Mouse (Mus musculus) adrenal gland, adult 18-20 months (tissue): ENCODE results near the gene Anp32e. TPM values are rescaled to one million over a fixed set of nuclear protein-coding genes. Genes with fewer than 3 reads are reported as not detected.
"Not testable (repeated sequence)": the region's sequence is repeated elsewhere in the genome, so short reads cannot be mapped to it uniquely, and the experiment has no call there.

Experiments used
- DNase-seq, 2 experiments: peaks; one replicate each; pipeline ENCODE4 v3.0.0; 2021 to 2022; ENCODE audit warnings: low spot score in 2 of 2
- total RNA-seq, 2 experiments: library from RNA; stranded (reverse); gene quantifications; 1 replicate in 1 of 2; 2 replicates in 1 of 2; pipeline ENCODE4 v1.2.3; 2021

Anp32e gene
- total RNA-seq, 2 experiments from 2014 or later, result 92.2 to 101 TPM

GRCm38 (mm10) chr3:95902643-95903042 lies 26.4 kb upstream of the Anp32e start:
- DNase-seq, result no peak

- no peak for DNase-seq
These were observed 25.1 kb upstream of the Anp32e start for GRCm38 (mm10) chr3:95903753-95904502.

- no peak for DNase-seq
These were observed 24.5 kb upstream of the Anp32e start, which contains the start of gene Car14 for GRCm38 (mm10) chr3:95904568-95904967. Gene Car14, minus strand, starts transcription at chr3:95904691.

- DNase-seq, result no peak
These were observed 23.7 kb upstream of the Anp32e start for GRCm38 (mm10) chr3:95905146-95905939.

- DNase-seq, result peak in 1 of 2 experiments; percentile 52
These were observed 23.0 kb upstream of the Anp32e start for GRCm38 (mm10) chr3:95905940-95906492.

- DNase-seq, result peak; percentile 42 to 55
These were observed 22.2 kb upstream of the Anp32e start for GRCm38 (mm10) chr3:95906860-95907259.

GRCm38 (mm10) chr3:95907613-95908012 lies 21.4 kb upstream of the Anp32e start:
- DNase-seq, result no peak

- no peak for DNase-seq
These were observed 14.3 kb upstream of the Anp32e start for GRCm38 (mm10) chr3:95914706-95915105.

- DNase-seq, result no peak
These were observed 12.3 kb upstream of the Anp32e start for GRCm38 (mm10) chr3:95916760-95917159.

- not testable (repeated sequence) for DNase-seq
These were observed 8.5 kb upstream of the Anp32e start for GRCm38 (mm10) chr3:95920532-95920931.

- not testable (repeated sequence) for DNase-seq
These were observed 5.6 kb upstream of the Anp32e start for GRCm38 (mm10) chr3:95923429-95923828.

GRCm38 (mm10) chr3:95924185-95924584 lies 4.9 kb upstream of the Anp32e start:
- DNase-seq, result no peak

GRCm38 (mm10) chr3:95925087-95925486 lies 4.0 kb upstream of the Anp32e start:
- DNase-seq, result no peak

GRCm38 (mm10) chr3:95928261-95928657 lies 787 bp upstream of the Anp32e start:
- DNase-seq, result no peak

GRCm38 (mm10) chr3:95929581-95930470 lies 780 bp downstream of the Anp32e start:
- DNase-seq, result peak; percentile 53 to 61

GRCm38 (mm10) chr3:95930471-95930789 lies 1.4 kb downstream of the Anp32e start:
- DNase-seq, result no peak

GRCm38 (mm10) chr3:95931471-95931870 lies 2.4 kb downstream of the Anp32e start:
- no peak for DNase-seq

GRCm38 (mm10) chr3:95932157-95932556 lies 3.1 kb downstream of the Anp32e start:
- DNase-seq, result no peak

- DNase-seq, result no peak
These were observed 3.5 kb downstream of the Anp32e start for GRCm38 (mm10) chr3:95932566-95932965.

GRCm38 (mm10) chr3:95933111-95933750 lies 4.2 kb downstream of the Anp32e start:
- DNase-seq, result no peak
